Mouse (Mus musculus) CH12.LX (cell line): ENCODE data around the gene Caln1. TPM values are rescaled to one million over a fixed set of nuclear protein-coding genes. Genes with fewer than 3 reads are reported as not detected.

ENCODE experiments used
- DNase-seq: peaks from one replicate; pipeline ENCODE4 v3.0.0-alpha.2; 2013; ENCODE audit errors: extremely low read depth
- H3K27ac ChIP-seq: 2 replicates; pipeline ENCODE4 v1.5.1; 2012; ENCODE audit warnings: low read depth, mild to moderate bottlenecking, control low read depth, moderate library complexity; ENCODE audit not compliant: insufficient read depth
- H3K27me3 ChIP-seq: replicated peaks from 2 replicates; pipeline ENCODE3; 2012; ENCODE audit warnings: inconsistent platforms
- H3K36me3 ChIP-seq, 2 experiments: replicated peaks in 1 of 2; 2 replicates each; pipeline versions ENCODE3 to v1.6.1; 2012; ENCODE audit warnings: inconsistent platforms in 1 of 2, low read length in 1 of 2, mild to moderate bottlenecking in 1 of 2, mixed read lengths in 1 of 2, moderate library complexity in 1 of 2; ENCODE audit not compliant: control insufficient read depth in 1 of 2, insufficient read depth in 1 of 2
- H3K4me1 ChIP-seq, 2 experiments: 2 replicates each; pipeline ENCODE4 v1.6.1; 2012; ENCODE audit warnings: inconsistent platforms in 1 of 2, moderate library complexity in 1 of 2; ENCODE audit not compliant: insufficient read depth in 2 of 2, control insufficient read depth in 1 of 2
- H3K4me2 ChIP-seq: 2 replicates; pipeline ENCODE4 v1.6.1; 2012; ENCODE audit warnings: low read depth, mild to moderate bottlenecking, control low read depth; ENCODE audit not compliant: poor library complexity, insufficient read depth, severe bottlenecking
- H3K4me3 ChIP-seq, 3 experiments: fragments of 150-350 bp in 1 of 3; sonication (generic) in 1 of 3; replicated peaks in 1 of 3; 2 replicates each; pipeline versions ENCODE3 to v1.5.1; 2011 to 2012; ENCODE audit warnings: low read depth in 2 of 3, low read length in 2 of 3, mild to moderate bottlenecking in 2 of 3, moderate library complexity in 2 of 3, control low read depth in 1 of 3, improper control_type of control experiment in 1 of 3, inconsistent platforms in 1 of 3, mixed read lengths in 1 of 3; ENCODE audit not compliant: poor library complexity in 1 of 3
- H3K79me2 ChIP-seq: replicated peaks from 2 replicates; pipeline ENCODE4 v1.6.1; 2012; ENCODE audit warnings: mild to moderate bottlenecking, moderate library complexity; ENCODE audit not compliant: control insufficient read depth, poor library complexity, insufficient read depth, severe bottlenecking; ENCODE audit errors: extremely low read depth
- H3K9ac ChIP-seq: 2 replicates; pipeline ENCODE4 v1.6.1; 2012; ENCODE audit warnings: low read depth, mild to moderate bottlenecking, control low read depth, moderate library complexity; ENCODE audit not compliant: insufficient read depth
- H3K9me3 ChIP-seq: replicated peaks from 2 replicates; pipeline ENCODE3; 2012; ENCODE audit warnings: low read length, inconsistent platforms, mixed read lengths
- CHD1 ChIP-seq: IDR thresholded peaks from 2 replicates; pipeline ENCODE4 v1.6.1; 2012; ENCODE audit warnings: low read depth, low read length, improper control_type of control experiment, inconsistent platforms
- CTCF ChIP-seq, 2 experiments: IDR thresholded peaks in 1 of 2; conservative IDR thresholded peaks in 1 of 2; 2 replicates each; pipeline ENCODE4 v1.5.1; 2011 to 2012; ENCODE audit warnings: low read depth in 2 of 2, low read length in 2 of 2, improper control_type of control experiment in 1 of 2, inconsistent platforms in 1 of 2, mild to moderate bottlenecking in 1 of 2, moderate library complexity in 1 of 2
- EP300 ChIP-seq: IDR thresholded peaks from 2 replicates; pipeline ENCODE4 v1.6.1; 2011; ENCODE audit warnings: low read length, improper control_type of control experiment
- ETS1 ChIP-seq: conservative IDR thresholded peaks from 2 replicates; pipeline ENCODE4 v1.6.1; 2012; ENCODE audit warnings: low read depth, mild to moderate bottlenecking, inconsistent platforms, low read length, improper control_type of control experiment, moderate library complexity
- GABPA ChIP-seq: IDR thresholded peaks from 2 replicates; pipeline ENCODE4 v1.6.1; 2012; ENCODE audit warnings: low read depth, low read length, improper control_type of control experiment, inconsistent platforms; ENCODE audit not compliant: insufficient replicate concordance
- HCFC1 ChIP-seq: IDR thresholded peaks from 2 replicates; pipeline ENCODE4 v1.6.1; 2012; ENCODE audit warnings: low read depth, mild to moderate bottlenecking, inconsistent platforms, low read length, improper control_type of control experiment
- JUN ChIP-seq: IDR thresholded peaks from 2 replicates; pipeline ENCODE4 v1.6.1; 2011; ENCODE audit warnings: low read depth, mild to moderate bottlenecking, low read length, improper control_type of control experiment, moderate library complexity; ENCODE audit not compliant: insufficient read depth
- JUND ChIP-seq: conservative IDR thresholded peaks from 2 replicates; pipeline ENCODE4 v1.6.1; 2011; ENCODE audit warnings: low read depth, low read length, improper control_type of control experiment
- MAFK ChIP-seq: IDR thresholded peaks from 2 replicates; pipeline ENCODE4 v1.6.1; 2011; ENCODE audit warnings: low read length, improper control_type of control experiment; ENCODE audit not compliant: insufficient replicate concordance
- MEF2A ChIP-seq: IDR thresholded peaks from 2 replicates; pipeline ENCODE4 v1.6.1; 2014; ENCODE audit warnings: low read depth, mild to moderate bottlenecking, inconsistent platforms, low read length, improper control_type of control experiment, borderline replicate concordance
- MYC ChIP-seq: IDR thresholded peaks from 2 replicates; pipeline ENCODE4 v1.6.1; 2011; ENCODE audit warnings: low read depth, mild to moderate bottlenecking, improper control_type of control experiment, low read length
- NELFE ChIP-seq: IDR thresholded peaks from 2 replicates; pipeline ENCODE4 v1.6.1; 2011; ENCODE audit warnings: low read depth, low read length, improper control_type of control experiment
- NRF1 ChIP-seq: IDR thresholded peaks from 2 replicates; pipeline ENCODE4 v1.6.1; 2014; ENCODE audit warnings: low read depth, mild to moderate bottlenecking, inconsistent platforms, low read length, improper control_type of control experiment, moderate library complexity
- POLR2A ChIP-seq: IDR thresholded peaks from 2 replicates; pipeline ENCODE4 v1.6.1; 2011; ENCODE audit warnings: low read depth, mild to moderate bottlenecking, improper control_type of control experiment, low read length
- RCOR1 ChIP-seq: conservative IDR thresholded peaks from 2 replicates; pipeline ENCODE4 v1.6.1; 2012; ENCODE audit warnings: low read depth, mild to moderate bottlenecking, inconsistent platforms, low read length, improper control_type of control experiment
- SMC3 ChIP-seq: IDR thresholded peaks from 2 replicates; pipeline ENCODE4 v1.6.1; 2011; ENCODE audit warnings: low read depth, low read length, improper control_type of control experiment
- TBP ChIP-seq: conservative IDR thresholded peaks from 2 replicates; pipeline ENCODE4 v1.6.1; 2011; ENCODE audit warnings: low read depth, low read length, improper control_type of control experiment
- USF1 ChIP-seq: IDR thresholded peaks from 2 replicates; pipeline ENCODE4 v1.6.1; 2014; ENCODE audit warnings: low read depth, mild to moderate bottlenecking, inconsistent platforms, low read length, improper control_type of control experiment
- ZC3H11A ChIP-seq: IDR thresholded peaks from 2 replicates; pipeline ENCODE4 v1.6.1; 2012; ENCODE audit warnings: low read depth, mild to moderate bottlenecking, inconsistent platforms, low read length, improper control_type of control experiment
- ZNF384 ChIP-seq: IDR thresholded peaks from 2 replicates; pipeline ENCODE4 v1.6.1; 2012; ENCODE audit warnings: low read depth, low read length, improper control_type of control experiment, inconsistent platforms
- dilution Hi-C: fragments of 300-500 bp; cut with MboI; formaldehyde crosslinking; loops from 2 replicates; pipeline ENCODE4 v1.14.3; 2020; ENCODE audit warnings: low sequenced_read_pairs; ENCODE audit not compliant: extremely low pct_unique_long_range_greater_than_20kb, extremely low pct_ligation_motif_present
- in situ Hi-C: fragments of 300-500 bp; cut with MboI; formaldehyde crosslinking; loops from 3 replicates; pipeline ENCODE4 v1.14.3; 2019; ENCODE audit warnings: low sequenced_read_pairs, low pct_ligation_motif_present, low pct_unique_long_range_greater_than_20kb, mixed read lengths
- polyA plus RNA-seq: library from polyadenylated mRNA; unstranded; fragments of >175 nt; gene quantifications from 2 replicates; pipeline ENCODE4 v1.2.1, GENCODE M21; 2012; ENCODE audit warnings: low read depth; ENCODE audit not compliant: insufficient read length
- total RNA-seq, 2 experiments: library from RNA; depleted of rRNA; stranded (reverse); fragments of 300-350 nt in 1 of 2; fragments of >200 nt in 1 of 2; gene quantifications; 2 replicates each; pipeline ENCODE4 v1.2.3; 2012 to 2014

The Caln1 gene
- total and polyA plus RNA-seq, 3 experiments: under 0.01 TPM; not detected in 2

DNA sequence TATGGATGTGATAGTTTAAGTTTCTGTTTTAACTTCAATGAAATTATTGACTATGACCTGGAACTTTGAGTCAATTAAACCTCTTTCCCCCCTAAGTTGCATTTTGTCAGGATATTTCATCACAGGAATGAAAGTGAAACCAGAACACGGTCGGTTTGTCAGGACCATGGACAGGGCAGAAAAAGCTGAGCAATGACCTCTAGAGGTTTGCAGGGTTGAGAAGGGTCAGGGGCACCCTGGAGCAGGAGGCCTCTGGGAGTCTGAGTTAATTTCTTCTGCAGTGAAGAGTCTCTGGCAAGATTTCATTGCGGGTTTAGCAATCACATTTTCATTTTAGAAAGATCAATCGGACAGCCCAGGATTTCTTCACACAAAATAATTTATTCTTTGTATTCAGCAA, 184.7 kb downstream of the Caln1 start:
- Histone ChIP-seq H3K27ac (no peak overlapping the region), H3K4me3 (no peak overlapping the region), H3K9ac (no peak overlapping the region), H3K4me2 (no peak overlapping the region), H3K27me3 (no peaks in the 10 kb centered on the region), H3K4me1 (no peaks in the 10 kb centered on the region), H3K36me3 (no peaks in the 10 kb centered on the region), H3K9me3 (peaks cover 39% of the 10 kb centered on the region)
- dilution Hi-C loops: no loop called here
- in situ Hi-C loops: no loop called here
- DNase-seq: no peak
- TF ChIP-seq JUND (no peak), MEF2A (no peak), CTCF (conservative IDR thresholded peaks at IDR 0.05 in 1 of 2, IDR thresholded peaks at IDR 0.05 in 1 of 2; ENCODE audit: low read depth in 2 of 2, low read length in 2 of 2) (no peak), RCOR1 (no peak), USF1 (no peak), EP300 (no peak)
- TF ChIP-seq, all 38 proteins: peak for 0
- no peaks in the 10 kb centered on the region for H3K79me2 ChIP-seq

- Histone ChIP-seq H3K4me2 (no peak overlapping the region), H3K9me3 (peaks cover 52% of the 10 kb centered on the region), H3K27me3 (no peaks in the 10 kb centered on the region), H3K9ac (no peak overlapping the region), H3K4me1 (no peaks in the 10 kb centered on the region), H3K36me3 (no peaks in the 10 kb centered on the region), H3K79me2 (no peaks in the 10 kb centered on the region), H3K4me3 (no peak overlapping the region), H3K27ac (no peak overlapping the region)
- DNase-seq: no peak
- dilution Hi-C loops: no loop called here
- in situ Hi-C loops: no loop called here
- TF ChIP-seq NRF1: no peak
- no peak for TF ChIP-seq MAFK
- TF ChIP-seq ETS1: no peak
- no peak for TF ChIP-seq MEF2A
- no peak for TF ChIP-seq POLR2A
- TF ChIP-seq CHD1: no peak
- TF ChIP-seq JUN: no peak
- TF ChIP-seq TBP: no peak
- no peak for TF ChIP-seq HCFC1
- no peak for TF ChIP-seq NELFE
- TF ChIP-seq SMC3: no peak
- no peak for TF ChIP-seq ZC3H11A
- no peak for TF ChIP-seq GABPA
- TF ChIP-seq JUND: no peak
- no peak for TF ChIP-seq MYC
- no peak for TF ChIP-seq ZNF384
These were observed 193.9 kb downstream of the Caln1 start for GRCm38 (mm10) chr5:130563146-130563545.
